Mouse (Mus musculus) leukemia stem cell, adult 10-12 weeks (primary cell): ENCODE results near the gene Usp15. TPM values are rescaled to one million over a fixed set of nuclear protein-coding genes. Genes with fewer than 3 reads are reported as not detected.

Source experiments
- polyA plus RNA-seq: library from polyadenylated mRNA; stranded (reverse); fragments of >175 nt; gene quantifications from 2 replicates; pipeline ENCODE4 v1.2.3, GENCODE M21; 2012; ENCODE audit warnings: low replicate concordance

Usp15 gene
- polyA plus RNA-seq, result 1.1 and 25.0 TPM in 2 replicates

GRCm38 (mm10) chr10:123196835-123197559, at the start of gene Usp15:
Usp15 (minus strand) TSS chr10:123196995.

GRCm38 (mm10) chr10:123076245-123077023, 120.4 kb downstream of the Usp15 start, which contains the start of gene Mon2:
Mon2 (minus strand) TSS chr10:123076505.

Other genes starting within 250 kb of the Usp15 start
- gene Mon2, start 120.5 kb downstream of the Usp15 start, polyA plus RNA-seq, result 4.1 and 14.9 TPM in 2 replicates
- gene Fam19a2, start 67.0 kb upstream of the Usp15 start, polyA plus RNA-seq, result not detected in 2 replicates